Mouse (Mus musculus) lung, postnatal 0 days (tissue): Measurements from ENCODE around the gene Cysrt1. TPM values are rescaled to one million over a fixed set of nuclear protein-coding genes. Genes with fewer than 3 reads are reported as not detected.
"Not testable (repeated sequence)": the region's sequence is repeated elsewhere in the genome, so short reads cannot be mapped to it uniquely, and the experiment has no call there.

Experiments
- ATAC-seq: fragments of 200-750 bp; cut with Nextera tagmentation; 2 replicates; pipeline ENCODE4 v1.8.0; 2017; ENCODE audit warnings: moderate library complexity
- DNase-seq: peaks from one replicate; pipeline ENCODE4 v3.0.0-alpha.2; 2016; ENCODE audit warnings: low spot score
- H3K27ac ChIP-seq: fragments of 300-500 bp; sonication (generic); 2 replicates; pipeline ENCODE4 v1.5.1; 2014; ENCODE audit warnings: antibody characterized with exemption, mild to moderate bottlenecking, low read length, mixed read lengths
- H3K27me3 ChIP-seq: fragments of 300-500 bp; sonication (generic); replicated peaks from 2 replicates; pipeline ENCODE4 v1.6.1; 2014; ENCODE audit warnings: low read length, mixed read lengths; ENCODE audit not compliant: insufficient read depth
- H3K36me3 ChIP-seq: fragments of 300-500 bp; sonication (generic); 2 replicates; pipeline ENCODE4 v1.6.1; 2014; ENCODE audit warnings: low read length, mixed read lengths; ENCODE audit not compliant: insufficient read depth
- H3K4me1 ChIP-seq: fragments of 300-500 bp; sonication (generic); 2 replicates; pipeline ENCODE4 v1.6.1; 2014; ENCODE audit warnings: antibody characterized with exemption, low read depth, low read length, mixed read lengths; ENCODE audit not compliant: insufficient read depth
- H3K4me2 ChIP-seq: fragments of 300-500 bp; sonication (generic); replicated peaks from 2 replicates; pipeline ENCODE4 v1.6.1; 2014; ENCODE audit warnings: low read depth, mild to moderate bottlenecking, low read length, moderate library complexity, mixed read lengths
- H3K4me3 ChIP-seq: fragments of 300-500 bp; sonication (generic); 2 replicates; pipeline ENCODE4 v1.5.1; 2014; ENCODE audit warnings: low read depth, low read length
- H3K9ac ChIP-seq: fragments of 300-500 bp; sonication (generic); replicated peaks from 2 replicates; pipeline ENCODE4 v1.6.1; 2014; ENCODE audit warnings: low read depth, mild to moderate bottlenecking
- H3K9me3 ChIP-seq: fragments of 300-500 bp; sonication (generic); 2 replicates; pipeline ENCODE4 v1.6.1; 2016; ENCODE audit warnings: low read length, mixed read lengths
- CTCF ChIP-seq: IDR thresholded peaks from 2 replicates; pipeline ENCODE4 v1.5.1; 2016; ENCODE audit warnings: antibody characterized with exemption, mild to moderate bottlenecking
- EP300 ChIP-seq: IDR thresholded peaks from 2 replicates; pipeline ENCODE4 v1.6.1; 2016; ENCODE audit warnings: antibody characterized with exemption, mild to moderate bottlenecking, control low read depth
- WGBS: fragments of 180-500 bp; shearing (Covaris S2); extraction: QIAGEN DNeasy Blood & Tissue Kit; methylation state at CpG from one replicate; pipeline ENCODE4 v1.1.7; 2014; 5-methylcytosine and 5-hydroxymethylcytosine counted together
- polyA plus RNA-seq: library from polyadenylated mRNA; unstranded; fragments of >200 nt; fragmentation: Nextera tagmentation; extraction: Ambion mirVana; gene quantifications from 2 replicates; pipeline ENCODE4 v1.2.1, GENCODE M21; 2015

Cysrt1 gene
- polyA plus RNA-seq, 1 experiment from 2014 or later, result 0.85 TPM

GRCm38 (mm10) chr2:25262291-25262767 is 20.1 kb upstream of the Cysrt1 start, which contains the start of gene Tprn:
TSS of gene Tprn (plus strand) at chr2:25262618.
- WGBS, result under 1% methylated on average over 39 of the region's 39 CpGs
- peak within 1 kb of the TSS; percentile 11 for H3K27ac ChIP-seq
- peak; percentile 99 for ATAC-seq

GRCm38 (mm10) chr2:25261870-25262269 is 19.6 kb upstream of the Cysrt1 start:
- Histone ChIP-seq H3K27me3 (no peaks in the 10 kb centered on the region), H3K4me2 (peak overlapping the region; percentile 98), H3K36me3 (no peaks in the 10 kb centered on the region), H3K4me1 (peaks cover 14% of the 10 kb centered on the region; the same call in 1 of the 2 replicates), H3K9me3 (no peaks in the 10 kb centered on the region), H3K27ac (peak overlapping the region; percentile 11; the same call in 1 of the 2 replicates), H3K4me3 (peak overlapping the region; percentile 71), H3K9ac (no peak overlapping the region)
- 48% methylated on average over 12 of the region's 12 CpGs for WGBS
- TF ChIP-seq CTCF (no peak), EP300 (peak; percentile 36; the same call in 1 of the 2 replicates)
- DNase-seq (no peak), ATAC-seq (peak; percentile 5)

More at GRCm38 (mm10) chr2:25262291-25262767, 20.1 kb upstream of the Cysrt1 start, which contains the start of gene Tprn:
- H3K4me3 ChIP-seq, result peak within 1 kb of the TSS; percentile 71
- peak within 1 kb of the TSS; percentile 48 for H3K9ac ChIP-seq
- peaks cover 14% of the 10 kb centered on the region; the same call in 1 of the 2 replicates for H3K4me1 ChIP-seq
- H3K36me3 ChIP-seq, result no peaks in the 10 kb centered on the region
- peak within 1 kb of the TSS; percentile 98 for H3K4me2 ChIP-seq
- DNase-seq, result peak; percentile 98
- H3K9me3 ChIP-seq, result no peaks in the 10 kb centered on the region
- no peaks in the 10 kb centered on the region for H3K27me3 ChIP-seq
- TF ChIP-seq EP300 (no peak), CTCF (peak; percentile 20)

- Histone ChIP-seq H3K4me1 (peaks cover 11% of the 10 kb centered on the region), H3K9me3 (no peaks in the 10 kb centered on the region), H3K27ac (no peak overlapping the region), H3K4me3 (no peak overlapping the region), H3K4me2 (no peak overlapping the region), H3K9ac (no peak overlapping the region), H3K27me3 (no peaks in the 10 kb centered on the region), H3K36me3 (no peaks in the 10 kb centered on the region; the same call in 1 of the 2 replicates)
- ATAC-seq (no peak), DNase-seq (no peak)
- TF ChIP-seq EP300, result no peak
- peak; percentile 65 for TF ChIP-seq CTCF
- WGBS, result 68% methylated on average over 2 of the region's 2 CpGs
These were observed 16.6 kb upstream of the Cysrt1 start for GRCm38 (mm10) chr2:25258887-25259286.

DNA sequence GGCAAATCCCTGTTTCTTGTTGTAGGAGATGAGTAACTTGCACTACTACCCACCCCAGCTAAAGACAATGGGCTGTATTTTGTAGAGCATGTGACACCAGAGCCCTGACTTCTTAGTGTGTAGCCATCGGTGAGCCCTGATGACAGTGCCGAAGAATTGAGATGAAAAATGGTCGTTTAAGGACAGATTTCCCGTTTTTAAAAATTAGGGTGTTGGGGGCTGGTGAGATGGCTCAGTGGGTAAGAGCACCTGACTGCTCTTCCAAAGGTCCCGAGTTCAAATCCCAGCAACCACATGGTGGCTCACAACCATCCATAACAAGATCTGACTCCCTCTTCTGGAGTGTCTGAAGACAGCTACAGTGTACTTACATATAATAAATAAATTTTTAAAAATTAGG is 15.0 kb upstream of the Cysrt1 start:
- 81% methylated on average over 5 of the region's 5 CpGs for WGBS
- not testable (repeated sequence) for ATAC-seq

GRCm38 (mm10) chr2:25256443-25257109 is 14.3 kb upstream of the Cysrt1 start:
- not testable (repeated sequence) for H3K36me3 ChIP-seq, ATAC-seq, H3K27me3 ChIP-seq, H3K9me3 ChIP-seq, H3K9ac ChIP-seq, H3K27ac ChIP-seq
- TF ChIP-seq CTCF, result peak; percentile 61
- peak overlapping the region; percentile 98 for H3K4me3 ChIP-seq
- H3K4me2 ChIP-seq, result peak overlapping the region; percentile 84
- peaks cover 11% of the 10 kb centered on the region for H3K4me1 ChIP-seq
- DNase-seq, result peak; percentile 56
- 46% methylated on average over 10 of the region's 12 CpGs for WGBS

More for the DNA sequence above, 15.0 kb upstream of the Cysrt1 start:
- H3K27ac ChIP-seq, H3K27me3 ChIP-seq, H3K4me3 ChIP-seq, DNase-seq, H3K9me3 ChIP-seq, H3K4me2 ChIP-seq, H3K9ac ChIP-seq, H3K36me3 ChIP-seq: not testable (repeated sequence)
- peaks cover 11% of the 10 kb centered on the region for H3K4me1 ChIP-seq

- Histone ChIP-seq H3K4me1 (peaks cover 11% of the 10 kb centered on the region), H3K9me3 (no peaks in the 10 kb centered on the region), H3K4me2 (peak within 1 kb of the TSS; percentile 84), H3K27ac (peak within 1 kb of the TSS; percentile 84), H3K36me3 (peaks cover 4% of the 10 kb centered on the region), H3K9ac (peak within 1 kb of the TSS; percentile 90), H3K27me3 (no peaks in the 10 kb centered on the region), H3K4me3 (peak within 1 kb of the TSS; percentile 98)
- ATAC-seq (peak; percentile 95), DNase-seq (peak; percentile 95)
- WGBS, result under 1% methylated on average over 39 of the region's 39 CpGs
- TF ChIP-seq CTCF (no peak), EP300 (peak; percentile 62)
These were observed 13.1 kb upstream of the Cysrt1 start, which contains the start of gene Tmem203 for GRCm38 (mm10) chr2:25255284-25255779. TSS of gene Tmem203 (plus strand) at chr2:25255439.
